Mouse (Mus musculus) ES-Bruce4 (cell line): Measurements from ENCODE around the gene Apol10a. TPM values are rescaled to one million over a fixed set of nuclear protein-coding genes. Genes with fewer than 3 reads are reported as not detected.

ENCODE experiments used
- polyA plus RNA-seq: library from polyadenylated mRNA; stranded (reverse); fragments of >200 nt; gene quantifications from 2 replicates; pipeline ENCODE4 v1.2.4, GENCODE M21; 2011; ENCODE audit warnings: low read depth; ENCODE audit not compliant: missing spikeins, insufficient read depth, insufficient read length

Gene Apol10a
- polyA plus RNA-seq, 1 experiment, result not detected

Other genes with a start within 250 kb of the Apol10a start
- gene Rbfox2, start 170.0 kb upstream of the Apol10a start, polyA plus RNA-seq, result 78.1 and 78.3 TPM in 2 replicates
- not detected in 2 replicates for gene Apol7a, start 77.9 kb upstream of the Apol10a start, polyA plus RNA-seq
- gene Apol9a, start 65.9 kb upstream of the Apol10a start, polyA plus RNA-seq, result not detected in 2 replicates
- gene Apol7b, start 29.6 kb upstream of the Apol10a start, polyA plus RNA-seq, result not detected in 2 replicates
- not detected in 2 replicates for gene Apol11a, start 31.2 kb downstream of the Apol10a start, polyA plus RNA-seq
- gene Apol7c, start 56.3 kb downstream of the Apol10a start, polyA plus RNA-seq, result not detected in 2 replicates
- gene 1700025B11Rik, start 84.8 kb downstream of the Apol10a start, polyA plus RNA-seq, result not detected in 2 replicates
- gene Apol10b, start 119.1 kb downstream of the Apol10a start, polyA plus RNA-seq, result not detected in 2 replicates
- gene Gm36245, start 122.2 kb downstream of the Apol10a start, polyA plus RNA-seq, result not detected in 2 replicates
- gene Apol11b, start 166.2 kb downstream of the Apol10a start, polyA plus RNA-seq, result not detected in 2 replicates
- 0.54 TPM in 1 of 2 replicates, not detected in the other for gene Apol7e, start 221.8 kb downstream of the Apol10a start, polyA plus RNA-seq